Mouse (Mus musculus): Measurements from ENCODE around the gene Brap.

- TF ChIP-seq CTCF (conservative IDR thresholded peaks at IDR 0.05; ENCODE audit: low read length) = no peak
- no peak for TF ChIP-seq POU5F1 (IDR thresholded peaks at IDR 0.05; ENCODE audit: borderline replicate concordance, low read length)
- TF ChIP-seq NANOG (IDR thresholded peaks at IDR 0.05; ENCODE audit: borderline replicate concordance, low read length) = no peak
Observed at GRCm38 (mm10) chr5:121660059-121660896, at the start of gene Brap, which contains the start of gene Acad10.
